Mouse (Mus musculus): ENCODE data around the gene Lxn. TPM values are rescaled to one million over a fixed set of nuclear protein-coding genes. Genes with fewer than 3 reads are reported as not detected.

Gene Lxn
- polyA plus RNA-seq, 2 experiments: 64.8 to 121 TPM

DNA sequence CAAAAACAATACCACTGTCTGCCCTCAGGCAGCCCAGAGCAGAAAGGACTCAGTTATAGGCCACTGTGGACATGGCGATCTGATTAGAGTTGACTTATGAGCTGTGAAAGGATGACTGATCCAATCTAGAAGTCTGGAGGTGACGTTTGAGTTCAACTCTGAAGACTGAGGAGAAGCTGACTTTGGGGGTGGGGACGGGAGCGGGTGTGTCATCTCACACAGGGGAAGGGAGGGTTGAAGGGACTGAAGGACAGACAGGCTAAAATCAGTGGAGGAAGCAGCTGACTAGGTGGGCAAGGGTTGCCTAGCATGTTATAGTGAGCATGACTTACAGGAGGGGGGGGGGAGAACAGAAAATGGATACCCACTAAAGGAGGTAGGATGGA is 35.7 kb upstream of the Lxn start:
- Histone ChIP-seq H3K9ac (ENCODE audit: low read depth, low read length, severe bottlenecking) (no peak overlapping the region), H3K4me3 (replicated peaks; ENCODE audit: low read length) (no peak overlapping the region), H3K27ac (replicated peaks; ENCODE audit: low read depth, low read length) (no peak overlapping the region), H3K9me3 (ENCODE audit: control insufficient read depth, low read length) (no peaks in the 10 kb centered on the region), H3K4me2 (replicated peaks; ENCODE audit: low read depth, low read length, severe bottlenecking) (no peak overlapping the region), H3K27me3 (ENCODE audit: control insufficient read depth, insufficient read depth, low read length) (no peaks in the 10 kb centered on the region), H3K4me1 (ENCODE audit: control insufficient read depth, insufficient read depth, low read length) (no peaks in the 10 kb centered on the region), H3K36me3 (ENCODE audit: control insufficient read depth, insufficient read depth, low read length) (no peaks in the 10 kb centered on the region)
- DNase-seq (ENCODE audit: low spot score): no peak
- TF ChIP-seq POLR2A (IDR thresholded peaks at IDR 0.05; ENCODE audit: borderline replicate concordance, extremely low read depth, insufficient read depth, insufficient read length): no peak
- no peak for ATAC-seq (ENCODE audit: low FRiP score, low read depth)
- 93% methylated on average over 4 of the region's 4 CpGs for WGBS

DNA sequence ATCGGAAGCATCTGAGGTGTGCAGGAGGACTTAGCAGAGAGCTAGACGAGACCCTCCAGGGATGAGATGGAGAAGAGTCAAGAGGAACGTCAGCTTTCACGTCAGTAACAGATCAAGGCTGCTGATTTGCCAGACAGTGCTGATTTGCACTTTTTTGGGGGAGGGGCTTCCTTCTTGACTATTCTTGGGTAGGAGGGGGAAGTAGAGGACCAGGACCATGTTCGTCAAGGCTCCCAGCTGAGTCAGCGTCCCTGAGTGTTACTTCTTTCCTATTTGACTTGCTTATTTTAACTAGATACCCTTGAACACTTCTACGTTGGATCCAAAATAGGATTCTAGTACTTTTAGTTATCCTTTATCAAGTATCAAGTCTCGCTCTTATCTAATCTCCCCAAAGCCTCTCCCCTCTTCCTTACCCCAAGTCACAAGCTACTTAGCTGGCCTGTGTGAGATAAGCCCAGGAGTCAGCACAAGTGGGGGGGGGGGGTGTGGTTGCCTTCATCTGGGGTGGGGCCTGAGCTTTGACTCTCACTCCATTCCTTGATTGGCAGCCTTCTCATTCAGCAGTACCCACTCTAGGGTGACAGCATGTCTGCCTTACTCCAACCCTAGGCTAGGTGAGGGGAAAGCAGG is 35.2 kb upstream of the Lxn start:
- Histone ChIP-seq H3K27ac (replicated peaks; ENCODE audit: low read depth, low read length) (no peak overlapping the region), H3K4me3 (replicated peaks; ENCODE audit: low read length) (no peak overlapping the region), H3K36me3 (ENCODE audit: control insufficient read depth, insufficient read depth, low read length) (no peaks in the 10 kb centered on the region), H3K9ac (ENCODE audit: low read depth, low read length, severe bottlenecking) (no peak overlapping the region), H3K27me3 (ENCODE audit: control insufficient read depth, insufficient read depth, low read length) (no peaks in the 10 kb centered on the region), H3K9me3 (ENCODE audit: control insufficient read depth, low read length) (no peaks in the 10 kb centered on the region), H3K4me1 (ENCODE audit: control insufficient read depth, insufficient read depth, low read length) (no peaks in the 10 kb centered on the region), H3K4me2 (replicated peaks; ENCODE audit: low read depth, low read length, severe bottlenecking) (no peak overlapping the region)
- WGBS: 95% methylated on average over 8 of the region's 8 CpGs
- no peak for TF ChIP-seq POLR2A (IDR thresholded peaks at IDR 0.05; ENCODE audit: borderline replicate concordance, extremely low read depth, insufficient read depth, insufficient read length)
- DNase-seq (ENCODE audit: low spot score) (no peak), ATAC-seq (ENCODE audit: low FRiP score, low read depth) (no peak)

GRCm38 (mm10) chr3:67497998-67498397 is 34.3 kb upstream of the Lxn start:
- DNase-seq (ENCODE audit: low spot score): no peak

GRCm38 (mm10) chr3:67496310-67496709 is 32.6 kb upstream of the Lxn start:
- no peak overlapping the region for H3K4me2 ChIP-seq (replicated peaks; ENCODE audit: low read depth, low read length, severe bottlenecking)
- DNase-seq (ENCODE audit: low spot score) (no peak), ATAC-seq (ENCODE audit: low FRiP score, low read depth) (no peak)
- no peaks in the 10 kb centered on the region for H3K27me3 ChIP-seq (ENCODE audit: control insufficient read depth, insufficient read depth, low read length)
- H3K9me3 ChIP-seq (ENCODE audit: control insufficient read depth, low read length): no peaks in the 10 kb centered on the region
- no peak overlapping the region for H3K27ac ChIP-seq (replicated peaks; ENCODE audit: low read depth, low read length)
- TF ChIP-seq POLR2A (IDR thresholded peaks at IDR 0.05; ENCODE audit: borderline replicate concordance, extremely low read depth, insufficient read depth, insufficient read length): no peak
- H3K9ac ChIP-seq (ENCODE audit: low read depth, low read length, severe bottlenecking): no peak overlapping the region
- no peaks in the 10 kb centered on the region for H3K4me1 ChIP-seq (ENCODE audit: control insufficient read depth, insufficient read depth, low read length)
- H3K4me3 ChIP-seq (replicated peaks; ENCODE audit: low read length): no peak overlapping the region
- whole genome bisulfite sequencing: 82% methylated on average over 10 of the region's 10 CpGs
- no peaks in the 10 kb centered on the region for H3K36me3 ChIP-seq (ENCODE audit: control insufficient read depth, insufficient read depth, low read length)

More at GRCm38 (mm10) chr3:67497998-67498397, 34.3 kb upstream of the Lxn start:
- Histone ChIP-seq H3K4me3 (replicated peaks; ENCODE audit: low read length) (no peak overlapping the region), H3K27me3 (ENCODE audit: control insufficient read depth, insufficient read depth, low read length) (no peaks in the 10 kb centered on the region), H3K9ac (ENCODE audit: low read depth, low read length, severe bottlenecking) (no peak overlapping the region), H3K27ac (replicated peaks; ENCODE audit: low read depth, low read length) (no peak overlapping the region), H3K4me1 (ENCODE audit: control insufficient read depth, insufficient read depth, low read length) (no peaks in the 10 kb centered on the region), H3K9me3 (ENCODE audit: control insufficient read depth, low read length) (no peaks in the 10 kb centered on the region), H3K36me3 (ENCODE audit: control insufficient read depth, insufficient read depth, low read length) (no peaks in the 10 kb centered on the region), H3K4me2 (replicated peaks; ENCODE audit: low read depth, low read length, severe bottlenecking) (no peak overlapping the region)
- 79% methylated on average over 2 of the region's 2 CpGs for WGBS
- no peak for TF ChIP-seq POLR2A (IDR thresholded peaks at IDR 0.05; ENCODE audit: borderline replicate concordance, extremely low read depth, insufficient read depth, insufficient read length)
- no peak for ATAC-seq (ENCODE audit: low FRiP score, low read depth)

DNA sequence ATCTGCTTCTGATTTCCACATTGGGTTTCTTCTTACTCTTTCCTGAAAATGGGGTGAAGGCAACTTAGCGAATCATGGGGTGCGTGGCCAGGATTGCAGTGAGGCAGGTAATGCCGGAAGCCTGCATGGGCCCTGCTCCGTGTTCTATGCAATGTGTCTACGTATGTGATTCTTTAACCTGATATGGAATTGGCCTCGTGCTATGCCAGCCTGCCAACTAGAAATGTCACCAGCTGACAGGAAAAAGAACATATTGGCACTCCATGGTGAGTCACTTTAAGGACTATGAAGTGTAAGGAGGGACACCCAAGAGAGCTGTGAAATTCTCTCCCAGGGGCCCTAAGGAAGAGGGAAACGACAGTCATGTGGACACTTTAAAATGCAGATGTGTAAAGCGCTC is 29.4 kb upstream of the Lxn start:
- no peaks in the 10 kb centered on the region for H3K27me3 ChIP-seq (ENCODE audit: control insufficient read depth, insufficient read depth, low read length)
- no peaks in the 10 kb centered on the region for H3K36me3 ChIP-seq (ENCODE audit: control insufficient read depth, insufficient read depth, low read length)
- H3K4me3 ChIP-seq (replicated peaks; ENCODE audit: low read length): no peak overlapping the region
- H3K4me1 ChIP-seq (ENCODE audit: control insufficient read depth, insufficient read depth, low read length): no peaks in the 10 kb centered on the region
- DNase-seq (ENCODE audit: low spot score) (no peak), ATAC-seq (ENCODE audit: low FRiP score, low read depth) (no peak)
- H3K9ac ChIP-seq (ENCODE audit: low read depth, low read length, severe bottlenecking): no peak overlapping the region
- WGBS: 66% methylated on average over 8 of the region's 8 CpGs
- no peak overlapping the region for H3K27ac ChIP-seq (replicated peaks; ENCODE audit: low read depth, low read length)
- H3K9me3 ChIP-seq (ENCODE audit: control insufficient read depth, low read length): no peaks in the 10 kb centered on the region
- H3K4me2 ChIP-seq (replicated peaks; ENCODE audit: low read depth, low read length, severe bottlenecking): no peak overlapping the region
- TF ChIP-seq POLR2A (IDR thresholded peaks at IDR 0.05; ENCODE audit: borderline replicate concordance, extremely low read depth, insufficient read depth, insufficient read length): no peak

Data from limb, embryonic 14.5 days (tissue).